Mouse (Mus musculus) left cerebral cortex, postnatal 14 days (tissue): ENCODE results near the gene Pomp. TPM values are rescaled to one million over a fixed set of nuclear protein-coding genes. Genes with fewer than 3 reads are reported as not detected.

Source experiments
- DNase-seq, 2 experiments: peaks; one replicate each; pipeline ENCODE4 v3.0.0; 2021 to 2022; ENCODE audit warnings: low spot score in 2 of 2, mixed read lengths in 1 of 2
- intact Hi-C: fragments of 180-260 bp; cut with DNase I; formaldehyde crosslinking; loops from one replicate; pipeline ENCODE4 v1.15.1; 2025
- long read RNA-seq, 2 experiments: library from polyadenylated mRNA; stranded (forward); transcript quantifications; one replicate each; pipeline ENCODE4 v2.0.0; 2021
- total RNA-seq, 2 experiments: library from RNA; stranded (reverse); gene quantifications; 2 replicates each; pipeline ENCODE4 v1.2.3; 2021

The Pomp gene
- 100 to 1,000 TPM; 151 to 156 TPM for total RNA-seq
- long read RNA-seq, experiment 1, transcript Pomp-201 (6 exons, 1,579 nt), result major isoform, 143 of 154 reads
- long read RNA-seq, experiment 1, partial matches to known transcripts, result 6 of 154 reads
- long read RNA-seq, experiment 1, other reads (novel, unspliced or antisense), result 4 of 154 reads
- long read RNA-seq, experiment 2, transcript Pomp-201 (6 exons, 1,579 nt), result major isoform, 118 of 130 reads
- long read RNA-seq, experiment 2, partial matches to known transcripts, result 9 of 130 reads
- long read RNA-seq, experiment 2, other reads (novel, unspliced or antisense), result 3 of 130 reads

DNA sequence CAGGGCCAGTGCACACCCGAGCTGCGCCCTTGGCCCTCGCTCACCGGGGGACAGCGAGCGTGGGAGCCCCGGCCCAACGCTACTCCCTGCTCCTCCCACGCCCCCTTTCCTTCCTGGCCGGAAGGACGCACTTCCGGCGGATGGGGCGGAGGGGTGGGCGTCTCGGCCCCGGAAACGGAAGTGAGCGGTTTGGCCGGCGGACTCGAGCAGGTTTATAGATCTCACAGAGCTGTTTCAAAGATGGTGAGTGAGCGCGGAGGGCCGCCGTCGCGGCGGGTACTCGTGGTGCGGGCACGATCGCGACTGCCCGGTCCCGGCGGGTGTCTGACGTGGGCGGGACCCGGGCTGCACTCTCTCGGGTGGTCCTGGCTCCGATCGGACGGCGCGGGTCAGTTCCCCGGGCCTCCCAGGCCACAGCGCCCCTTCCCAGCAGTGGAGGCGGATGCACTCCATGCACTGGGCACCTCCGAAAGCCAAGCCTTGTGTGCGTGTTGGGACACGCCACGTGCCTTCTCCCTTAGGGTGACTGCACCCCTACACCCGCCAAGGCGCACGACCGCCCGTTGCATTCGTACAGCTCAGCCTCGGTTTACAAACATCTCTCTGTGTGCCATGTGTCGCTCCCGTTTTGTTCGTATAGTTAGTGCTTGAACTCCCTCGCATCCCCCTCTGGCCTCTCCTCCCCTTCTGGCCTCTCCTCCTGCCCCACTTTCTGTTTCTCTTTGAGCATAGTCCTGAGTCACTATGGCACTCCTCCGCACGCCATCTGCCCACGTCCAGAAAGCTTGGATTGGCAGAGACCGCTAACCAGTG lies at the start of gene Pomp:
Gene Pomp (plus strand): TSS at position 13 of the 813 bp plus-strand sequence.
- intact Hi-C loops, result loop anchor here (10.0 kb wide), 1 partner anchor 384 kb away; no protein-coding TSS in a partner anchor
- DNase-seq, result peak; percentile 91

GRCm38 (mm10) chr5:147812255-147813040 lies 47.8 kb upstream of the Pomp start:
- intact Hi-C loops, result no loop called here
- no peak for DNase-seq

DNA sequence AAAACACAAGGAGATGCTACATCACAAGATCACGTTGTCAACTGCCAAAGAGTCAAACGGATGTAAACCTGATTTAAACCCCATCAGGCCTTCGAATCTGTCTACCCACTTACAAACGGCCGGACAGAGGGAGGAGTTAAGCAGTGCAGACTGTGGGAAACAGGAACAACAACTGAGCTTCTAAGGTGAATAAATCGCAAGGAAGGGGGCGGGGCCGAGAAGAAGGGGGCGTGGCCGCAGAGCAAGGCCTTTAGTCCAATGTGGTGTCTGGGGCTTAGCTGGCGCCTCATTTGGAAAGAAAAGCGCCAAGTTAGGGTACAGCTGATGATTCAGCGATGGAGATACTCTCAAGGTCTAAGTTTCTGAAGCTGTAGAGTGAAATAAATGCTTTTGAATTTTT lies 45.3 kb upstream of the Pomp start:
- DNase-seq, result no peak
- intact Hi-C loops, result no loop called here

GRCm38 (mm10) chr5:147815592-147815991 lies 44.7 kb upstream of the Pomp start:
- no peak for DNase-seq
- intact Hi-C loops, result no loop called here

DNA sequence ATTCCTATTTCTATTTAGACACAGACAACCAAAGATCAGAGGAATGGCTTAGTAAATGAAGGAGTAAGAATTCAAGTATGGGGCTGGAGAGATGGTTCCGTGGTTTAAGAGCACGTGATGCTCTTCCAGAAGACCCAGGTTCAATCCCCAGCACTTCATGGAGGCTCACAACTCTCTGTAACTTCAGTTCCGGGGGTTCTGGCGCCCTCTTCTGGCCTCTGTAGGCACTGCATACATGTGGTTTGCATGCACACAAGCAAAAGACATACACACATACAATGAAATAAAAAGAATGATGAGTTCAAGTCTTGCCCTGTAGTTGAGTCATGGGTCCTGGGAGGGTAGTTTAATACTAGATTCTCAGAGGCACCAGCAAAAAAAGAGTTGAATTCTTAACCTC lies 43.8 kb upstream of the Pomp start:
- intact Hi-C loops, result no loop called here

DNA sequence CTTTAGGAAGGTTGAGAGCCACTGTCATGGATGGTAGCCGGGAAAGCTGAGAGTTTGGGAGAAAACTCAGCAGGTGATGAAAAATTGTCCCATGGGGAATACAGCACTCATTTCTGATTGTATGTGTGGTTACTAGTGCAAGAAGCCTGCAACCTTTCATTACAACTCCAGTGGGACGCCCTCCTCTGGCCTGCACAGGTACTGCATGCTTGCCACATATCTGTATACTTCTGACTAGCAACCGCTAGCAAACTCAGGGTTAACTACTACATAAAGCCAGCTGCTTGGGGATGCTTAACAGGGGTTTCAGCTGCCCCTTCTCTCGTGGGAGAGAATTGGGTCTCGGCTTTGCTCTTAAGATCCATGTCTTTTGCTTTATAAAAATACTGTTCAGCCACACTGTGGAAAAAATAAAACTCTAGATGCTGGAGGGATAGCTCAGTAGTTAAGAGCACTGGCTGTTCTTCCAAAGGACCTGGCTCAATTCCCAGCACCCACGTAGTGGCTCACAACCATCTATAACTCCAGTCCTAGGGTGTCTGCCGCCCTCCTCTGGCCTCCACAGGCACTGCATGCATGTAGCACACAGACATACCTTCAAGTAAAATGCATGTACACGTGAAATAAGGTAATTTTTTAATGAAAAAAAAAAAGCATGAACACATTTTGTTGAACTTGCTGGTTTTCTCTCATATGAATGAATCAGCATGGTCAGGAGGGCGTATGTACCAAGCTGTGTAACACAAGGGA lies 42.3 kb upstream of the Pomp start:
- intact Hi-C loops, result no loop called here
- no peak for DNase-seq

More for the DNA sequence above, 43.8 kb upstream of the Pomp start:
- no peak for DNase-seq

GRCm38 (mm10) chr5:147818866-147819265 lies 41.4 kb upstream of the Pomp start:
- DNase-seq, result no peak
- intact Hi-C loops, result no loop called here

DNA sequence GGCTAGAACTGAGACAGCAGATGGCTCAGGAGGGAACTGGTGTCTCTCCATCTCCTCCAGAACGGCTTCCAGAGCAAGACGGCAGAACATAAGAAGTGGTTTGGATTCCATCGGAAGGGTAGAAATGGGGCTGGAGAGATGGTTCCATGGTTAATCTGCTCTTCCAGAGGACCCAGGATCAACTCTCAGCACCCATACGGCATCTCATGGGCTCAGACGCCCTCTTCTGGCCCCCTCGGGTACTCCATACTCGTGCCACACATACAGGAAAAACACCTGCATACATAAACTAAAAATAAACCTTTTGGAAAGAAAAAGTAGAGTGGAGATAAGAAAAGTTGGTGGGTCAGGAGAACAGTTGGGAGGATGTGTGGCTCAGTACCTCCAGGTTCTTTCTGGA lies 40.4 kb upstream of the Pomp start:
- intact Hi-C loops, result no loop called here
- DNase-seq, result no peak

- DNase-seq, result no peak
- intact Hi-C loops, result no loop called here
Observed at GRCm38 (mm10) chr5:147824021-147824605, 36.1 kb upstream of the Pomp start.

GRCm38 (mm10) chr5:147825375-147825969 lies 34.8 kb upstream of the Pomp start:
- intact Hi-C loops, result no loop called here
- DNase-seq, result no peak

- intact Hi-C loops, result no loop called here
- no peak for DNase-seq
Observed at GRCm38 (mm10) chr5:147826091-147826490, 34.2 kb upstream of the Pomp start.

DNA sequence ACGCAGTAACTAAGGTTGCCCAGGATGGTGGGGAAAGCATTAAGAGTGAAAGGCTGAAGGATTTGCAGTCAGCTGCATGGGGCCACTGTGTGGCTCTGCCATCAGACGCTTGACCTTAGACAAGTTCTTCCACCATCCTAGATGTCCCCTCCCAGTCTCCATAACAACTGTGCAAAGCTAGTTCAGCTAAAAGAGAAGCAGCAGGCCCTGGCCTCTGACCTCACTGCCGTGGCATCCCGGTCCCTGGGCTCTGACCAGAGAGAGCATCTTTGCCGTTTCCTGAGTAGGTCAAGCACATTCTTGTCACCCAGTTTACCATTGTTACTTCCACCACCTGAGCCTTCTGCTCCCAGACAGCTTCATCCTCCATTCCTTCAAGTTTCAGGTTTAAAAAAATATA lies 33.7 kb upstream of the Pomp start:
- no peak for DNase-seq
- intact Hi-C loops, result no loop called here

GRCm38 (mm10) chr5:147828846-147829245 lies 31.4 kb upstream of the Pomp start:
- intact Hi-C loops, result no loop called here
- DNase-seq, result no peak

GRCm38 (mm10) chr5:147832842-147833241 lies 27.4 kb upstream of the Pomp start:
- intact Hi-C loops, result no loop called here
- no peak for DNase-seq

GRCm38 (mm10) chr5:147834841-147835500 lies 25.3 kb upstream of the Pomp start:
- intact Hi-C loops, result no loop called here
- DNase-seq, result no peak

DNA sequence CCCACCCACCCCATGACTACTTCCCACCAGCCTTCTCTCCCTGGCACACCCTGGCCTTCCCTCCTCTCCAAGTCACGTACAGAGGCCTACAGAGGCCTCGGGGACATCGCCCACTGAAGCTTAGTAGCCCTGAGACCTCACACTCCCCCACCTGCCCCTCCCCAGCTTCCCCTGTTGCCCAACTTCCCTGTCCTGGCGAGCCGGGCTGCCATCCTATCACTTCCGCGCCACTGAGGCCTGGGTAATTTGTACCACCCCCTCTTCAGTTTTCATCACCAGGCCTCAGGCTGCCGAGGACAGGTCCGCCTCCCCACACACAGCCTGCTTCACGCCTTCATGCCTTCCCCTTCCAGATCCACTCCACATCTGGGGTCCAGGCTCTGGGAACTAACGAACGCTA lies 20.8 kb upstream of the Pomp start:
- DNase-seq, result no peak
- intact Hi-C loops, result no loop called here

GRCm38 (mm10) chr5:147843340-147843739 lies 16.9 kb upstream of the Pomp start:
- no peak for DNase-seq
- intact Hi-C loops, result loop anchor here (10.0 kb wide), 2 partner anchors 129 to 419 kb away; no protein-coding TSS in a partner anchor

DNA sequence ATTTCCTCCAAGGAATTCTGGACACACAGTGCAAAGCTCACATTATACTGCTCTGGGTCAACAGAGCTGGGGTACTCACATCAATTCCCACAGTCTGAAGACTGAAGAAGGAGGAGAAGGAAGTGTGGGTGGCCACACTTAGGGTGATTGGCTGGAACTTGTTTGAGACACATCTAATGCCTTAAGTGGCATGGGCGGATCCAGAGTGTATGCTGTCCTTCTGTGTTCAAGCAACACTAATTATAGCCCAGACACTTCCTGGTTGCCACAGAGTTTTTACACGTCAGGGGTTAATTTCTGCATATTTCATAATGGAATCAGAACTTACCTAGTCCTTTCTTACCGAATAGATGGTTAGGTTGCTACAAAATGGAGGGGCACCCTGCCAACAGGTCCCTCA lies 14.9 kb upstream of the Pomp start:
- intact Hi-C loops, result loop anchor here (5.0 to 10.0 kb wide), 3 partner anchors 131 to 421 kb away; no protein-coding TSS in a partner anchor
- DNase-seq, result no peak
